Mouse (Mus musculus) gastrocnemius, adult 2 months (tissue): Measurements from ENCODE around the gene F5. TPM values are rescaled to one million over a fixed set of nuclear protein-coding genes. Genes with fewer than 3 reads are reported as not detected.

Experiments used
- DNase-seq: peaks from one replicate; pipeline ENCODE4 v3.0.0; 2022
- H3K27ac ChIP-seq: fragments of 200-600 bp; 2 replicates; pipeline ENCODE4 v1.8.1; 2022; ENCODE audit warnings: mild to moderate bottlenecking
- H3K4me3 ChIP-seq: fragments of 200-600 bp; 2 replicates; pipeline ENCODE4 v1.8.1; 2022; ENCODE audit warnings: mild to moderate bottlenecking, moderate library complexity
- CTCF ChIP-seq: fragments of 200-600 bp; IDR thresholded peaks from 2 replicates; pipeline ENCODE4 v1.8.1; 2022; ENCODE audit warnings: antibody characterized with exemption, mild to moderate bottlenecking, moderate library complexity
- intact Hi-C: fragments of 180-260 bp; cut with DNase I; formaldehyde crosslinking; loops from one replicate; pipeline ENCODE4 v1.15.1; 2025
- total RNA-seq, 2 experiments: library from RNA; stranded (reverse); gene quantifications; 2 replicates each; pipeline ENCODE4 v1.2.3; 2021

Gene F5
- total RNA-seq, 2 experiments from 2014 or later: 0.05 to 0.08 TPM

- intact Hi-C loops: no loop called here
- no peak for TF ChIP-seq CTCF
- Histone ChIP-seq H3K4me3 (no peak overlapping the region), H3K27ac (no peak overlapping the region)
- DNase-seq: no peak
Measured at GRCm38 (mm10) chr1:164173145-164173544, 21.5 kb downstream of the F5 start.

- intact Hi-C loops: no loop called here
- no peak for TF ChIP-seq CTCF
- Histone ChIP-seq H3K4me3 (no peak overlapping the region), H3K27ac (no peak overlapping the region)
- DNase-seq: no peak
Measured at GRCm38 (mm10) chr1:164176856-164177255, 25.2 kb downstream of the F5 start.

GRCm38 (mm10) chr1:164178429-164178828 is 26.8 kb downstream of the F5 start:
- no peak for DNase-seq
- no peak overlapping the region for H3K4me3 ChIP-seq
- intact Hi-C loops: no loop called here
- no peak overlapping the region for H3K27ac ChIP-seq
- no peak for TF ChIP-seq CTCF

GRCm38 (mm10) chr1:164184142-164184870 is 32.7 kb downstream of the F5 start:
- no peak overlapping the region for H3K27ac ChIP-seq
- TF ChIP-seq CTCF: peak; percentile 87
- H3K4me3 ChIP-seq: peak overlapping the region; percentile 60
- peak; percentile 40 for DNase-seq
- intact Hi-C loops: no loop called here

GRCm38 (mm10) chr1:164184871-164185223 is 33.2 kb downstream of the F5 start:
- no peak overlapping the region for H3K4me3 ChIP-seq
- no peak for TF ChIP-seq CTCF
- DNase-seq: no peak
- H3K27ac ChIP-seq: no peak overlapping the region
- intact Hi-C loops: no loop called here

- intact Hi-C loops: no loop called here
Measured at GRCm38 (mm10) chr1:164185316-164185715, 33.7 kb downstream of the F5 start.

GRCm38 (mm10) chr1:164187002-164187560 is 35.4 kb downstream of the F5 start:
- intact Hi-C loops: no loop called here
- no peak for TF ChIP-seq CTCF
- Histone ChIP-seq H3K4me3 (no peak overlapping the region), H3K27ac (no peak overlapping the region)
- no peak for DNase-seq

More at GRCm38 (mm10) chr1:164185316-164185715, 33.7 kb downstream of the F5 start:
- H3K4me3 ChIP-seq: no peak overlapping the region
- TF ChIP-seq CTCF: no peak
- no peak overlapping the region for H3K27ac ChIP-seq
- no peak for DNase-seq

GRCm38 (mm10) chr1:164199551-164199950 is 47.9 kb downstream of the F5 start:
- Histone ChIP-seq H3K4me3 (no peak overlapping the region), H3K27ac (no peak overlapping the region)
- no peak for TF ChIP-seq CTCF
- intact Hi-C loops: no loop called here
- no peak for DNase-seq

- intact Hi-C loops: no loop called here
Measured at GRCm38 (mm10) chr1:164208437-164208836, 56.8 kb downstream of the F5 start.

GRCm38 (mm10) chr1:164210899-164211298 is 59.3 kb downstream of the F5 start:
- no peak for TF ChIP-seq CTCF
- DNase-seq: no peak
- no peak overlapping the region for H3K27ac ChIP-seq
- intact Hi-C loops: no loop called here
- H3K4me3 ChIP-seq: no peak overlapping the region

More at GRCm38 (mm10) chr1:164208437-164208836, 56.8 kb downstream of the F5 start:
- Histone ChIP-seq H3K4me3 (no peak overlapping the region), H3K27ac (no peak overlapping the region)
- no peak for TF ChIP-seq CTCF
- no peak for DNase-seq

GRCm38 (mm10) chr1:164212686-164213085 is 61.0 kb downstream of the F5 start:
- TF ChIP-seq CTCF: no peak
- intact Hi-C loops: no loop called here
- DNase-seq: no peak
- Histone ChIP-seq H3K27ac (no peak overlapping the region), H3K4me3 (no peak overlapping the region)

- Histone ChIP-seq H3K4me3 (no peak overlapping the region), H3K27ac (no peak overlapping the region)
- TF ChIP-seq CTCF: no peak
- DNase-seq: no peak
- intact Hi-C loops: no loop called here
Measured at GRCm38 (mm10) chr1:164214190-164214589, 62.6 kb downstream of the F5 start.

- intact Hi-C loops: no loop called here
- no peak for TF ChIP-seq CTCF
- no peak overlapping the region for H3K27ac ChIP-seq
- no peak for DNase-seq
- no peak overlapping the region for H3K4me3 ChIP-seq
Measured at GRCm38 (mm10) chr1:164215097-164215496, 63.5 kb downstream of the F5 start.

GRCm38 (mm10) chr1:164215540-164215939 is 63.9 kb downstream of the F5 start:
- no peak overlapping the region for H3K27ac ChIP-seq
- DNase-seq: no peak
- intact Hi-C loops: no loop called here
- no peak for TF ChIP-seq CTCF
- no peak overlapping the region for H3K4me3 ChIP-seq
